Mouse (Mus musculus): ENCODE results near the gene Orc3. TPM values are rescaled to one million over a fixed set of nuclear protein-coding genes. Genes with fewer than 3 reads are reported as not detected.

The Orc3 gene
- total RNA-seq, 2 experiments from 2014 or later = 34.3 to 69.6 TPM

GRCm38 (mm10) chr4:34526771-34527170 lies 88.0 kb downstream of the Orc3 start:
- no peak for ATAC-seq (replicated peaks; ENCODE audit: low FRiP score, poor library complexity, severe bottlenecking)

GRCm38 (mm10) chr4:34523586-34523985 lies 91.2 kb downstream of the Orc3 start:
- no peak for ATAC-seq (replicated peaks; ENCODE audit: low FRiP score, poor library complexity, severe bottlenecking)

- no peak for ATAC-seq (replicated peaks; ENCODE audit: low FRiP score, poor library complexity, severe bottlenecking)
These were observed 91.9 kb downstream of the Orc3 start for GRCm38 (mm10) chr4:34522846-34523245.

Other genes starting within 250 kb of the Orc3 start
- 89.7 and 115 TPM in 2 replicates for gene Akirin2, start 64.0 kb downstream of the Orc3 start, total RNA-seq (2015; ENCODE audit: low replicate concordance)
- gene Akirin2, start 64.0 kb downstream of the Orc3 start, total RNA-seq (2017; ENCODE audit: low replicate concordance) = 60.0 and 114 TPM in 2 replicates
- 7.2 and 26.0 TPM in 2 replicates for gene Rars2, start within 50 bp of the Orc3 start, total RNA-seq (2015; ENCODE audit: low replicate concordance)
- 10.4 and 21.5 TPM in 2 replicates for gene Rars2, start within 50 bp of the Orc3 start, total RNA-seq (2017; ENCODE audit: low replicate concordance)
- 2.9 and 9.2 TPM in 2 replicates for gene Slc35a1, start 72.5 kb upstream of the Orc3 start, total RNA-seq (2015; ENCODE audit: low replicate concordance)
- gene Slc35a1, start 72.5 kb upstream of the Orc3 start, total RNA-seq (2017; ENCODE audit: low replicate concordance) = 2.9 and 8.6 TPM in 2 replicates
- not detected in 2 replicates for gene Cfap206, start 115.3 kb upstream of the Orc3 start, total RNA-seq (2015; ENCODE audit: low replicate concordance)
- gene Cfap206, start 115.3 kb upstream of the Orc3 start, total RNA-seq (2017; ENCODE audit: low replicate concordance) = not detected in 2 replicates
- not detected in 2 replicates for gene Gm136, start 141.3 kb upstream of the Orc3 start, total RNA-seq (2015; ENCODE audit: low replicate concordance)
- not detected in 2 replicates for gene Gm136, start 141.3 kb upstream of the Orc3 start, total RNA-seq (2017; ENCODE audit: low replicate concordance)
- gene Smim8, start 163.5 kb upstream of the Orc3 start, total RNA-seq (2015; ENCODE audit: low replicate concordance) = 14.3 and 17.7 TPM in 2 replicates
- gene Smim8, start 163.5 kb upstream of the Orc3 start, total RNA-seq (2017; ENCODE audit: low replicate concordance) = 15.8 and 34.4 TPM in 2 replicates

Data from erythroid progenitor cell, adult 5-6 weeks (primary cell).